Mouse (Mus musculus) megakaryocyte, embryonic 14.5 days (primary cell): ENCODE measurements around the gene Zbtb4.

Source experiments
- FLI1 ChIP-seq: IDR thresholded peaks from 2 replicates; pipeline ENCODE4 v1.6.1; 2012; ENCODE audit warnings: low read length, inconsistent platforms, mixed read lengths
- GATA1 ChIP-seq: IDR thresholded peaks from 3 replicates; pipeline ENCODE4 v1.6.1; 2012; ENCODE audit warnings: mixed read lengths, low read length, inconsistent platforms, borderline replicate concordance

DNA sequence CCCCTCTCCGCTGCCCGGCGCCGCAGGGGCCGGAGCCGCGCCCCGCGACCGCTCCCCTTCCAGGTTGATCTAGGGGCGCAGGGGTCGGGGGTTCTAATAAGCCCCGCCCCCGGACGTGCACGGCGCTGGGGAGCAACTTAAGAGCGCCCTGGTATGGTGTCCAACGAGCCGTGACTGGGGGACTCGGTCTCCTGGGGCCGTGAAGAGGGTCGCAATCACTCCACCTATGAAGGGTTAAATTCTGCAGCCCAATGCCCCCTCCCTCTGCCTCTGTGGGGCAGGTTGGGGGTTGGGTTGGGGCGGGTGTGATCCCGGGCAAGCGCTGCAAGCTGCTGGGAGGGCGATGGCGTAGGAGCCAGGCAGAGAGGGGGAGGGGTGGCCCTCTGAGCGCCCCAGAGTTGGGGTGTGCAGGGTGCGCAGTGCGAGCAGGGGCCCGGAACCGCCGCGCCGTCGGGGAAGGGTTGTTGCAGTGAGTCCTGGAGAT lies 456 bp downstream of the Zbtb4 start:
- TF ChIP-seq GATA1 (no peak), FLI1 (no peak)
